Mouse (Mus musculus) CH12.LX (cell line): ENCODE measurements around the gene Tmem30c. TPM values are rescaled to one million over a fixed set of nuclear protein-coding genes. Genes with fewer than 3 reads are reported as not detected.

Experiments used
- DNase-seq: peaks from one replicate; pipeline ENCODE4 v3.0.0-alpha.2; 2013; ENCODE audit errors: extremely low read depth
- H3K27ac ChIP-seq: 2 replicates; pipeline ENCODE4 v1.5.1; 2012; ENCODE audit warnings: low read depth, mild to moderate bottlenecking, control low read depth, moderate library complexity; ENCODE audit not compliant: insufficient read depth
- H3K27me3 ChIP-seq: replicated peaks from 2 replicates; pipeline ENCODE3; 2012; ENCODE audit warnings: inconsistent platforms
- H3K36me3 ChIP-seq, 2 experiments: replicated peaks in 1 of 2; 2 replicates each; pipeline versions ENCODE3 to v1.6.1; 2012; ENCODE audit warnings: inconsistent platforms in 1 of 2, low read length in 1 of 2, mild to moderate bottlenecking in 1 of 2, mixed read lengths in 1 of 2, moderate library complexity in 1 of 2; ENCODE audit not compliant: control insufficient read depth in 1 of 2, insufficient read depth in 1 of 2
- H3K4me1 ChIP-seq, 2 experiments: 2 replicates each; pipeline ENCODE4 v1.6.1; 2012; ENCODE audit warnings: inconsistent platforms in 1 of 2, moderate library complexity in 1 of 2; ENCODE audit not compliant: insufficient read depth in 2 of 2, control insufficient read depth in 1 of 2
- H3K4me2 ChIP-seq: 2 replicates; pipeline ENCODE4 v1.6.1; 2012; ENCODE audit warnings: low read depth, mild to moderate bottlenecking, control low read depth; ENCODE audit not compliant: poor library complexity, insufficient read depth, severe bottlenecking
- H3K4me3 ChIP-seq, 3 experiments: fragments of 150-350 bp in 1 of 3; sonication (generic) in 1 of 3; replicated peaks in 1 of 3; 2 replicates each; pipeline versions ENCODE3 to v1.5.1; 2011 to 2012; ENCODE audit warnings: low read depth in 2 of 3, low read length in 2 of 3, mild to moderate bottlenecking in 2 of 3, moderate library complexity in 2 of 3, control low read depth in 1 of 3, improper control_type of control experiment in 1 of 3, inconsistent platforms in 1 of 3, mixed read lengths in 1 of 3; ENCODE audit not compliant: poor library complexity in 1 of 3
- H3K79me2 ChIP-seq: replicated peaks from 2 replicates; pipeline ENCODE4 v1.6.1; 2012; ENCODE audit warnings: mild to moderate bottlenecking, moderate library complexity; ENCODE audit not compliant: control insufficient read depth, poor library complexity, insufficient read depth, severe bottlenecking; ENCODE audit errors: extremely low read depth
- H3K9ac ChIP-seq: 2 replicates; pipeline ENCODE4 v1.6.1; 2012; ENCODE audit warnings: low read depth, mild to moderate bottlenecking, control low read depth, moderate library complexity; ENCODE audit not compliant: insufficient read depth
- H3K9me3 ChIP-seq: replicated peaks from 2 replicates; pipeline ENCODE3; 2012; ENCODE audit warnings: low read length, inconsistent platforms, mixed read lengths
- CHD2 ChIP-seq: IDR thresholded peaks from 2 replicates; pipeline ENCODE4 v1.6.1; 2011; ENCODE audit warnings: low read length, improper control_type of control experiment
- CTCF ChIP-seq, 2 experiments: IDR thresholded peaks in 1 of 2; conservative IDR thresholded peaks in 1 of 2; 2 replicates each; pipeline ENCODE4 v1.5.1; 2011 to 2012; ENCODE audit warnings: low read depth in 2 of 2, low read length in 2 of 2, improper control_type of control experiment in 1 of 2, inconsistent platforms in 1 of 2, mild to moderate bottlenecking in 1 of 2, moderate library complexity in 1 of 2
- E2F4 ChIP-seq: IDR thresholded peaks from 2 replicates; pipeline ENCODE4 v1.6.1; 2011; ENCODE audit warnings: low read depth, low read length, improper control_type of control experiment; ENCODE audit not compliant: insufficient replicate concordance
- ELF1 ChIP-seq: IDR thresholded peaks from 2 replicates; pipeline ENCODE4 v1.6.1; 2014; ENCODE audit warnings: low read depth, mild to moderate bottlenecking, inconsistent platforms, low read length, improper control_type of control experiment
- ETS1 ChIP-seq: conservative IDR thresholded peaks from 2 replicates; pipeline ENCODE4 v1.6.1; 2012; ENCODE audit warnings: low read depth, mild to moderate bottlenecking, inconsistent platforms, low read length, improper control_type of control experiment, moderate library complexity
- GABPA ChIP-seq: IDR thresholded peaks from 2 replicates; pipeline ENCODE4 v1.6.1; 2012; ENCODE audit warnings: low read depth, low read length, improper control_type of control experiment, inconsistent platforms; ENCODE audit not compliant: insufficient replicate concordance
- JUND ChIP-seq: conservative IDR thresholded peaks from 2 replicates; pipeline ENCODE4 v1.6.1; 2011; ENCODE audit warnings: low read depth, low read length, improper control_type of control experiment
- KAT2A ChIP-seq: IDR thresholded peaks from 2 replicates; pipeline ENCODE4 v1.6.1; 2012; ENCODE audit warnings: low read length, improper control_type of control experiment, inconsistent platforms; ENCODE audit not compliant: insufficient replicate concordance
- MAFK ChIP-seq: IDR thresholded peaks from 2 replicates; pipeline ENCODE4 v1.6.1; 2011; ENCODE audit warnings: low read length, improper control_type of control experiment; ENCODE audit not compliant: insufficient replicate concordance
- MXI1 ChIP-seq: IDR thresholded peaks from 2 replicates; pipeline ENCODE4 v1.6.1; 2011; ENCODE audit warnings: mild to moderate bottlenecking, low read depth, low read length, improper control_type of control experiment
- MYC ChIP-seq: IDR thresholded peaks from 2 replicates; pipeline ENCODE4 v1.6.1; 2011; ENCODE audit warnings: low read depth, mild to moderate bottlenecking, improper control_type of control experiment, low read length
- NELFE ChIP-seq: IDR thresholded peaks from 2 replicates; pipeline ENCODE4 v1.6.1; 2011; ENCODE audit warnings: low read depth, low read length, improper control_type of control experiment
- POLR2A ChIP-seq: IDR thresholded peaks from 2 replicates; pipeline ENCODE4 v1.6.1; 2011; ENCODE audit warnings: low read depth, mild to moderate bottlenecking, improper control_type of control experiment, low read length
- POLR2AphosphoS2 ChIP-seq: IDR thresholded peaks from 2 replicates; pipeline ENCODE4 v1.6.1; 2011; ENCODE audit warnings: low read depth, low read length, improper control_type of control experiment
- RAD21 ChIP-seq: IDR thresholded peaks from 2 replicates; pipeline ENCODE4 v1.6.1; 2011; ENCODE audit warnings: low read depth, mild to moderate bottlenecking, low read length, improper control_type of control experiment, moderate library complexity
- SIN3A ChIP-seq: IDR thresholded peaks from 2 replicates; pipeline ENCODE4 v1.6.1; 2012; ENCODE audit warnings: low read length, improper control_type of control experiment, inconsistent platforms
- SMC3 ChIP-seq: IDR thresholded peaks from 2 replicates; pipeline ENCODE4 v1.6.1; 2011; ENCODE audit warnings: low read depth, low read length, improper control_type of control experiment
- UBTF ChIP-seq: IDR thresholded peaks from 2 replicates; pipeline ENCODE4 v1.6.1; 2012; ENCODE audit warnings: low read depth, mild to moderate bottlenecking, inconsistent platforms, low read length, improper control_type of control experiment, moderate library complexity
- ZC3H11A ChIP-seq: IDR thresholded peaks from 2 replicates; pipeline ENCODE4 v1.6.1; 2012; ENCODE audit warnings: low read depth, mild to moderate bottlenecking, inconsistent platforms, low read length, improper control_type of control experiment
- ZKSCAN1 ChIP-seq: IDR thresholded peaks from 2 replicates; pipeline ENCODE4 v1.6.1; 2012; ENCODE audit warnings: low read depth, inconsistent platforms, low read length, improper control_type of control experiment, borderline replicate concordance
- dilution Hi-C: fragments of 300-500 bp; cut with MboI; formaldehyde crosslinking; loops from 2 replicates; pipeline ENCODE4 v1.14.3; 2020; ENCODE audit warnings: low sequenced_read_pairs; ENCODE audit not compliant: extremely low pct_unique_long_range_greater_than_20kb, extremely low pct_ligation_motif_present
- in situ Hi-C: fragments of 300-500 bp; cut with MboI; formaldehyde crosslinking; loops from 3 replicates; pipeline ENCODE4 v1.14.3; 2019; ENCODE audit warnings: low sequenced_read_pairs, low pct_ligation_motif_present, low pct_unique_long_range_greater_than_20kb, mixed read lengths
- polyA plus RNA-seq: library from polyadenylated mRNA; unstranded; fragments of >175 nt; gene quantifications from 2 replicates; pipeline ENCODE4 v1.2.1, GENCODE M21; 2012; ENCODE audit warnings: low read depth; ENCODE audit not compliant: insufficient read length
- total RNA-seq, 2 experiments: library from RNA; depleted of rRNA; stranded (reverse); fragments of 300-350 nt in 1 of 2; fragments of >200 nt in 1 of 2; gene quantifications; 2 replicates each; pipeline ENCODE4 v1.2.3; 2012 to 2014

Gene Tmem30c
- total and polyA plus RNA-seq, 3 experiments: 0.07 to 0.16 TPM; not detected in 1

DNA sequence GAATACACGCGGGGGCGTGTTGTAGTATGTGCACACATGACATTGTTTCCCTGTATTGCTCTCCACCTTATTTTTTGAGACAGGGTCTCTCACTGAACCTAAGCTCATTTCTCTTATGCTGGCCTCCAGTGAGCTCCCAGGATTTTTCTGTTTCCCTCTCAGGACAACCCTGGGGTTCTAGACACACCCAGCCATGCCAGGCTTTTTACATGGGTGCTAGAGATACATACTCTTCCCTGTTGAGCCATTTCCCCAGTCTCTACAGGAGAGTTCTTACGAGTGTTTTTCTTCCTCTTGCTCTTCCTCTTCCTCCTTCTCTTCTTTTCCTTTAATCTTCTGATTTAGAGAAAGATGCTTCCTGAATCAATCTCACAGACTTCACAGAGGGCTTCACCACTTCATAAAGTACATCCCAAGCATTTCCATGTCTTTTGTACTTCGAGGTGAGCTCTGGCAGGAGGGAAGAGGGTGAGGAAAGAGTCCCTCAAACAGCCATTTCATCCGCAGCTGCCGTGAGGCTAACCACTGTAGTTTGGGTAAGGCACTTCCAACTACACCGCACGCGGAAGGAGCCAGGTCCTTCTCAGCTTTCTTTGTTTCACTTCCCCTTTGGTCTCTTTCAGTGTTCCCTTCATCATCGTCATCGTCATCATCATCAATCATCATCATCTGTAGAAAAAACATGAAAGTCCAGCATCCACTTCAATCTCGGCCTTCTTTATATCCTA is 33.1 kb downstream of the Tmem30c start (continued):
- TF ChIP-seq ETS1: peak; percentile 81
- TF ChIP-seq MXI1: no peak
- peak; percentile 43; the same call in 1 of the 2 replicates for TF ChIP-seq MAFK
- no peak for TF ChIP-seq ZC3H11A
- TF ChIP-seq UBTF: no peak
- TF ChIP-seq SIN3A: no peak; the same call in 1 of the 2 replicates
- no peak for TF ChIP-seq E2F4
- no peak for TF ChIP-seq MYC
- TF ChIP-seq ZKSCAN1: no peak
- no peak for TF ChIP-seq CTCF (conservative IDR thresholded peaks at IDR 0.05 in 1 of 2, IDR thresholded peaks at IDR 0.05 in 1 of 2; ENCODE audit: low read depth in 2 of 2, low read length in 2 of 2)

DNA sequence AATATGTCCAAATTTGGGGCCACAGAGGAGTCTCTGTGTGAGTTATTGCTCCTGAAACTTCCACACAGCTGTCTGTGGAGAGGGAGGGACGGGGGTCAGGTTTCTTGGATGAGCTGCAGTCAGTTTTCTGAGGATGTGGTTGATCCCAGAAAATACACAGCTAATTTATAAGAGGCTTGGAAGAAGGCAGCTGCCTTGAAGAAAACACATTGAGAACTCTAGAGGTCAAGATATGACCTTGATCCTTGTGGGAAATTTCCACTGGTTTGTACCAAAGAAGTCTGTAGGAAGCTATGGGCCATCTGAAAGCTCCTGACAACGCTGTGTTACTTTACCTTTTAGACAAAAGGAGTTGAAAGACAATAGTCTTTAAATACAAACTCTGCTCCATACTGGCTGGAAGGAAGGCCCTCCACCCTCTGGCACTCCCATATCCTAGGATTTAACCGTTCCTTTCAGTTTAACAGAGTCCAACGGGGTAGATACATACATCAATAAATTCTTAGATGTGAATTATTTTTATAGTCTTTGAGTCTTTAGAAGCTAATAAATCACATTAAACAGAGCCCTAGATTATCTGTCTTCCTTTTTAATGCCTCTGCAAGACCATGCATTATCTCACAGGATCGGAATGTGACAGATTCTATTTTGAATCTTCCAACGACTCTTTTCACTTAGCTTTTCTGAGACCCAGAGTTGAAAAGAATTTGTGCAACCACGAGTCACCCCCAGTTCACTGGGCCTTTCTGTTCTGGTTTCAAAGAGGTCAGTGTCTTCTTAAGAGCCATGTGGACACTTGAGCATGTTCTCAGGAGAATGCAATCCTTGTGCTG is 40.9 kb downstream of the Tmem30c start:
- no peak overlapping the region for H3K27ac ChIP-seq
- peaks cover 2% of the 10 kb centered on the region for H3K27me3 ChIP-seq
- no peak overlapping the region for H3K4me3 ChIP-seq
- no peak for DNase-seq
- peaks cover 0 to 3% of the 10 kb centered on the region in 2 experiments; a peak in 3 of 4 replicates for H3K4me1 ChIP-seq
- in situ Hi-C loops (no loop called here), dilution Hi-C loops (no loop called here)
- no peaks in the 10 kb centered on the region for H3K79me2 ChIP-seq
- H3K9me3 ChIP-seq: peaks cover 6% of the 10 kb centered on the region
- no peak for TF ChIP-seq SIN3A
- TF ChIP-seq MAFK: no peak
- no peak for TF ChIP-seq CHD2
- TF ChIP-seq POLR2A: no peak
- no peak for TF ChIP-seq KAT2A
- no peak for TF ChIP-seq GABPA
- no peak for TF ChIP-seq JUND
- no peak for TF ChIP-seq RAD21
- TF ChIP-seq ZC3H11A: no peak
- no peak for TF ChIP-seq ELF1
- TF ChIP-seq SMC3: no peak
- no peak for TF ChIP-seq UBTF
- TF ChIP-seq POLR2AphosphoS2: no peak
- no peak for TF ChIP-seq NELFE
- H3K36me3 ChIP-seq: no peaks in the 10 kb centered on the region
- no peak overlapping the region for H3K9ac ChIP-seq
- H3K4me2 ChIP-seq: no peak overlapping the region
